Comparison of ENCODE assay signal across 18 mouse cellular contexts in genomic region chr9:15039848-15040247, GRCm38 (mm10). TPM values are rescaled to one million over a fixed set of nuclear protein-coding genes. Genes with fewer than 3 reads are reported as not detected.
DNase-seq lines count a peak whose midpoint lies in the region; ATAC-seq and TF ChIP-seq lines count a peak whose summit lies in the region.
"Had no signal": no experiment of that assay in that cellular context is flagged by ENCODE, and none has a peak within 500 bp of the region (broad histone marks: within the 10 kb centered on the region; RNA-seq: fewer than 3 reads in every experiment).

No protein-coding gene starts in this region.

- DNase-seq in heart, postnatal 36 days = no peak
- DNase-seq in heart, postnatal 0 days (ENCODE audit: low spot score) = peak; percentile 43
- no peak for DNase-seq in heart, postnatal 14 days
- DNase-seq in layer of hippocampus, postnatal 36 days = no peak
- DNase-seq: adrenal gland, adult 8-10 months; adrenal gland, postnatal 36 days; cerebellum, adult 2 months; cerebellum, postnatal 10 days; forebrain, postnatal 0 days; kidney, adult 2 months had no signal

- peak overlapping the region; percentile 37 for H3K27ac ChIP-seq in heart, embryonic 13.5 days (replicated peaks)
- H3K27ac ChIP-seq in heart, postnatal 0 days (ENCODE audit: low read depth) = 0 out of 2 replicates have a peak overlapping the region, but pooled peaks have one; percentile 2
- H3K27ac ChIP-seq: embryonic facial prominence, embryonic 10.5 days; forebrain, embryonic 13.5 days; hindbrain, embryonic 15.5 days had no signal

- intact Hi-C loops in heart, postnatal 36 days (cut with DNase I) = loop anchor here (10.0 kb wide), 1 partner anchor 245 kb away; no protein-coding TSS in a partner anchor
- intact Hi-C loops in heart, postnatal 14 days (cut with DNase I) = no loop called here

- no peak overlapping the region for H3K9ac ChIP-seq in heart, embryonic 13.5 days
- no peak overlapping the region for H3K9ac ChIP-seq in heart, postnatal 0 days (replicated peaks; ENCODE audit: low read depth, low read length)
- H3K9ac ChIP-seq: forebrain, embryonic 13.5 days; forebrain, postnatal 0 days; heart, embryonic 12.5 days; hindbrain, embryonic 15.5 days had no signal

- 77% methylated on average over 5 of the region's 5 CpGs for WGBS in heart, embryonic 13.5 days
- WGBS in heart, postnatal 0 days = 53% methylated on average over 5 of the region's 5 CpGs

- H3K36me3 ChIP-seq in heart, embryonic 13.5 days = no peaks in the 10 kb centered on the region
- no peaks in the 10 kb centered on the region for H3K36me3 ChIP-seq in heart, postnatal 0 days (replicated peaks; ENCODE audit: control insufficient read depth, insufficient read depth, low read length)
- H3K36me3 ChIP-seq in megakaryocyte, embryonic 14.5 days (replicated peaks; ENCODE audit: low read length) = peaks cover 48% of the 10 kb centered on the region
- H3K36me3 ChIP-seq: heart, embryonic 12.5 days; hindbrain, embryonic 15.5 days had no signal

- H3K4me1 ChIP-seq in heart, embryonic 13.5 days = peaks cover 29% of the 10 kb centered on the region
- H3K4me1 ChIP-seq in heart, postnatal 0 days (ENCODE audit: control insufficient read depth, insufficient read depth) = 0 out of 2 replicates have a peak, but pooled peaks cover 3% of the 10 kb centered on the region
- H3K4me1 ChIP-seq in megakaryocyte, embryonic 14.5 days = peaks cover 81% of the 10 kb centered on the region

- H3K9me3 ChIP-seq in heart, embryonic 13.5 days = no peaks in the 10 kb centered on the region
- H3K9me3 ChIP-seq in heart, postnatal 0 days (replicated peaks; ENCODE audit: control insufficient read depth, low read length) = no peaks in the 10 kb centered on the region
- peaks cover 35% of the 10 kb centered on the region for H3K9me3 ChIP-seq in megakaryocyte, embryonic 14.5 days
- H3K9me3 ChIP-seq: embryonic facial prominence, embryonic 10.5 days; hindbrain, embryonic 15.5 days had no signal

- no peak overlapping the region for H3K4me3 ChIP-seq in heart, embryonic 13.5 days
- H3K4me3 ChIP-seq in heart, postnatal 0 days (ENCODE audit: low read depth, low read length) = no peak overlapping the region
- H3K4me3 ChIP-seq in megakaryocyte, embryonic 14.5 days (replicated peaks) = peak overlapping the region; percentile 34
- H3K4me3 ChIP-seq: embryonic facial prominence, embryonic 10.5 days; forebrain, embryonic 13.5 days; heart, embryonic 12.5 days; hindbrain, embryonic 15.5 days had no signal

- no peak for ATAC-seq in heart, embryonic 13.5 days (ENCODE audit: extremely low read depth, insufficient number of reproducible peaks, low FRiP score, low TSS enrichment)
- ATAC-seq in heart, postnatal 0 days (ENCODE audit: insufficient read depth, low read depth) = peak; percentile 43; the same call in 1 of the 2 replicates
- ATAC-seq in megakaryocyte, adult 5-6 weeks (ENCODE audit: poor library complexity, severe bottlenecking) = no peak
- ATAC-seq: forebrain, embryonic 13.5 days; forebrain, postnatal 0 days; intestine, embryonic 16.5 days had no signal

- H3K4me2 ChIP-seq in heart, embryonic 13.5 days = no peak overlapping the region
- H3K4me2 ChIP-seq in heart, postnatal 0 days (ENCODE audit: low read depth, low read length) = no peak overlapping the region
- H3K4me2 ChIP-seq: forebrain, embryonic 13.5 days; heart, embryonic 12.5 days; hindbrain, embryonic 15.5 days had no signal

- H3K27me3 ChIP-seq in heart, embryonic 13.5 days (replicated peaks) = no peaks in the 10 kb centered on the region
- H3K27me3 ChIP-seq in heart, postnatal 0 days (ENCODE audit: control insufficient read depth, insufficient read depth, low read length) = no peaks in the 10 kb centered on the region
- no peaks in the 10 kb centered on the region for H3K27me3 ChIP-seq in megakaryocyte, embryonic 14.5 days (replicated peaks)
- H3K27me3 ChIP-seq: forebrain, embryonic 13.5 days; heart, embryonic 12.5 days; hindbrain, embryonic 15.5 days had no signal

- no peak for TF ChIP-seq CTCF in heart, postnatal 0 days (IDR thresholded peaks at IDR 0.05; ENCODE audit: low read depth)

- no peak for TF ChIP-seq EP300 in heart, postnatal 0 days (IDR thresholded peaks at IDR 0.05; ENCODE audit: low read depth)

RNA-seq across cellular contexts. Expression of gene Panx1, which starts 5.4 kb away (rescaled TPM):
- 21.7 and 24.7 TPM in 2 replicates for polyA plus RNA-seq in heart, embryonic 13.5 days (2015; fragmentation: Nextera tagmentation; extraction: Ambion mirVana)
- 1 to 10 TPM; 4.7 to 7.1 TPM for total RNA-seq in heart, postnatal 36 days (2021)
- 2.4 and 7.4 TPM in 2 replicates for total RNA-seq in heart, postnatal 0 days (2014; rRNA removed; ENCODE audit: low replicate concordance)
- 10.2 and 11.2 TPM in 2 replicates for polyA plus RNA-seq in heart, postnatal 0 days (2015; fragmentation: Nextera tagmentation; extraction: Ambion mirVana)
- total RNA-seq in heart, postnatal 14 days (2021) = 1 to 10 TPM; 6.2 to 6.4 TPM
- polyA plus RNA-seq in megakaryocyte, embryonic 14.5 days (2012; ENCODE audit: insufficient read depth, low replicate concordance) = 13.0 and 18.4 TPM in 2 replicates
- 13.9 and 15.1 TPM in 2 replicates for total RNA-seq in megakaryocyte, adult 5-6 weeks (2015)
- total RNA-seq in megakaryocyte, adult 5-6 weeks (2017) = 10.2 and 11.5 TPM in 2 replicates
- total RNA-seq in layer of hippocampus, postnatal 36 days (2021) = 10 to 100 TPM; 26.8 to 27.5 TPM
